Mouse (Mus musculus): ENCODE measurements around the gene 1700080E11Rik. TPM values are rescaled to one million over a fixed set of nuclear protein-coding genes. Genes with fewer than 3 reads are reported as not detected.
A peak's percentile ranks its signal among the peaks of the same experiment; 100 is the strongest.

The 1700080E11Rik gene
- not detected in 2 replicates for polyA plus RNA-seq (2014; fragmentation: Nextera tagmentation; extraction: Ambion mirVana)

GRCm38 (mm10) chr9:105144992-105145391 lies at the start of gene 1700080E11Rik:
Gene 1700080E11Rik (minus strand): TSS chr9:105145092.
- 78% methylated on average over 6 of the region's 6 CpGs for WGBS
- H3K27me3 ChIP-seq (ENCODE audit: control insufficient read depth, insufficient read depth, low read length) = no peaks in the 10 kb centered on the region
- no peaks in the 10 kb centered on the region for H3K9me3 ChIP-seq (ENCODE audit: control insufficient read depth, low read depth, low read length)
- H3K9ac ChIP-seq (replicated peaks; ENCODE audit: low read depth, low read length) = no peak within 1 kb of the TSS
- no peaks in the 10 kb centered on the region for H3K4me1 ChIP-seq (ENCODE audit: control insufficient read depth, insufficient read depth, low read length)
- no peak for ATAC-seq (ENCODE audit: insufficient number of reproducible peaks, insufficient read depth, low FRiP score, low read depth)
- H3K4me3 ChIP-seq (ENCODE audit: low read depth, low read length) = no peak within 1 kb of the TSS
- no peaks in the 10 kb centered on the region for H3K36me3 ChIP-seq (ENCODE audit: control insufficient read depth, insufficient read depth, low read length)
- no peak within 1 kb of the TSS for H3K4me2 ChIP-seq (replicated peaks; ENCODE audit: low read depth, low read length)
- H3K27ac ChIP-seq (ENCODE audit: low read length) = no peak within 1 kb of the TSS

GRCm38 (mm10) chr9:105186725-105187124 lies 41.8 kb upstream of the 1700080E11Rik start:
- no peak overlapping the region for H3K27ac ChIP-seq (ENCODE audit: low read length)
- H3K9ac ChIP-seq (replicated peaks; ENCODE audit: low read depth, low read length) = no peak overlapping the region
- H3K27me3 ChIP-seq (ENCODE audit: control insufficient read depth, insufficient read depth, low read length) = no peaks in the 10 kb centered on the region
- H3K4me3 ChIP-seq (ENCODE audit: low read depth, low read length) = no peak overlapping the region
- no peaks in the 10 kb centered on the region for H3K9me3 ChIP-seq (ENCODE audit: control insufficient read depth, low read depth, low read length)
- no peak for ATAC-seq (ENCODE audit: insufficient number of reproducible peaks, insufficient read depth, low FRiP score, low read depth)
- H3K4me1 ChIP-seq (ENCODE audit: control insufficient read depth, insufficient read depth, low read length) = no peaks in the 10 kb centered on the region
- no peak overlapping the region for H3K4me2 ChIP-seq (replicated peaks; ENCODE audit: low read depth, low read length)
- no peaks in the 10 kb centered on the region for H3K36me3 ChIP-seq (ENCODE audit: control insufficient read depth, insufficient read depth, low read length)
- 71% methylated on average over 3 of the region's 3 CpGs for WGBS

GRCm38 (mm10) chr9:105182392-105182791 lies 37.5 kb upstream of the 1700080E11Rik start:
- H3K9me3 ChIP-seq (ENCODE audit: control insufficient read depth, low read depth, low read length) = no peaks in the 10 kb centered on the region
- no peaks in the 10 kb centered on the region for H3K4me1 ChIP-seq (ENCODE audit: control insufficient read depth, insufficient read depth, low read length)
- no peak overlapping the region for H3K9ac ChIP-seq (replicated peaks; ENCODE audit: low read depth, low read length)
- ATAC-seq (ENCODE audit: insufficient number of reproducible peaks, insufficient read depth, low FRiP score, low read depth) = no peak
- H3K27ac ChIP-seq (ENCODE audit: low read length) = no peak overlapping the region
- no peaks in the 10 kb centered on the region for H3K36me3 ChIP-seq (ENCODE audit: control insufficient read depth, insufficient read depth, low read length)
- H3K4me2 ChIP-seq (replicated peaks; ENCODE audit: low read depth, low read length) = no peak overlapping the region
- H3K4me3 ChIP-seq (ENCODE audit: low read depth, low read length) = no peak overlapping the region
- 87% methylated on average over 3 of the region's 3 CpGs for WGBS
- no peaks in the 10 kb centered on the region for H3K27me3 ChIP-seq (ENCODE audit: control insufficient read depth, insufficient read depth, low read length)

GRCm38 (mm10) chr9:105139204-105139603 lies 5.7 kb downstream of the 1700080E11Rik start:
- Histone ChIP-seq H3K9ac (replicated peaks; ENCODE audit: low read depth, low read length) (no peak overlapping the region), H3K4me1 (ENCODE audit: control insufficient read depth, insufficient read depth, low read length) (no peaks in the 10 kb centered on the region), H3K4me3 (ENCODE audit: low read depth, low read length) (no peak overlapping the region), H3K9me3 (ENCODE audit: control insufficient read depth, low read depth, low read length) (no peaks in the 10 kb centered on the region), H3K36me3 (ENCODE audit: control insufficient read depth, insufficient read depth, low read length) (no peaks in the 10 kb centered on the region), H3K27me3 (ENCODE audit: control insufficient read depth, insufficient read depth, low read length) (no peaks in the 10 kb centered on the region), H3K4me2 (replicated peaks; ENCODE audit: low read depth, low read length) (no peak overlapping the region), H3K27ac (ENCODE audit: low read length) (no peak overlapping the region)
- ATAC-seq (ENCODE audit: insufficient number of reproducible peaks, insufficient read depth, low FRiP score, low read depth) = no peak
- 64% methylated on average over 6 of the region's 6 CpGs for WGBS

GRCm38 (mm10) chr9:105136404-105136803 lies 8.5 kb downstream of the 1700080E11Rik start:
- Histone ChIP-seq H3K9ac (replicated peaks; ENCODE audit: low read depth, low read length) (no peak overlapping the region), H3K4me3 (ENCODE audit: low read depth, low read length) (no peak overlapping the region), H3K27ac (ENCODE audit: low read length) (no peak overlapping the region), H3K36me3 (ENCODE audit: control insufficient read depth, insufficient read depth, low read length) (no peaks in the 10 kb centered on the region), H3K4me1 (ENCODE audit: control insufficient read depth, insufficient read depth, low read length) (0 out of 2 replicates have a peak, but pooled peaks cover 2% of the 10 kb centered on the region), H3K4me2 (replicated peaks; ENCODE audit: low read depth, low read length) (no peak overlapping the region), H3K9me3 (ENCODE audit: control insufficient read depth, low read depth, low read length) (no peaks in the 10 kb centered on the region), H3K27me3 (ENCODE audit: control insufficient read depth, insufficient read depth, low read length) (no peaks in the 10 kb centered on the region)
- ATAC-seq (ENCODE audit: insufficient number of reproducible peaks, insufficient read depth, low FRiP score, low read depth) = no peak
- 30% methylated on average over 1 of the region's 1 CpGs for WGBS

GRCm38 (mm10) chr9:105134536-105134935 lies 10.4 kb downstream of the 1700080E11Rik start:
- no peak overlapping the region for H3K9ac ChIP-seq (replicated peaks; ENCODE audit: low read depth, low read length)
- peaks cover 11% of the 10 kb centered on the region; the same call in 1 of the 2 replicates for H3K4me1 ChIP-seq (ENCODE audit: control insufficient read depth, insufficient read depth, low read length)
- H3K27me3 ChIP-seq (ENCODE audit: control insufficient read depth, insufficient read depth, low read length) = no peaks in the 10 kb centered on the region
- 84% methylated on average over 5 of the region's 5 CpGs for WGBS
- H3K9me3 ChIP-seq (ENCODE audit: control insufficient read depth, low read depth, low read length) = no peaks in the 10 kb centered on the region
- H3K27ac ChIP-seq (ENCODE audit: low read length) = no peak overlapping the region
- no peaks in the 10 kb centered on the region for H3K36me3 ChIP-seq (ENCODE audit: control insufficient read depth, insufficient read depth, low read length)
- no peak overlapping the region for H3K4me3 ChIP-seq (ENCODE audit: low read depth, low read length)
- no peak overlapping the region for H3K4me2 ChIP-seq (replicated peaks; ENCODE audit: low read depth, low read length)
- ATAC-seq (ENCODE audit: insufficient number of reproducible peaks, insufficient read depth, low FRiP score, low read depth) = no peak

DNA sequence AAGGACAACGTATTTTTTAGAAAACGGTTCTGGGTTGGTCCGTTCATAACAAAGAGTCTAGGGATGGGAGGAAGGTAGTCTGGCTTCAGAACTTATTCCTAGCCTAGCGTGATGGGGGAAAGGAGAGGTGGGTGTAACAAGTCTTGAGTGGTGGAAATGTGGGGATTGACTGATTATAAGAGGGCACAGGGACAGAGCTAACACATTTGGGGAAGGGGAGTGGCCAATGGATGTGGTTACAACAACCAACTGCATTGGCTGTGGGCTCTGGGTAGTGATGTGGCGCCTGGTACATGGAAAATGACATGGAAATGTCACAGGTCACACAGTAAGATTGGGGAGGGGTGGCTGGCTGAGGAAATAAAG lies 12.9 kb downstream of the 1700080E11Rik start:
- no peaks in the 10 kb centered on the region for H3K9me3 ChIP-seq (ENCODE audit: control insufficient read depth, low read depth, low read length)
- peak overlapping the region; percentile 86 for H3K4me2 ChIP-seq (replicated peaks; ENCODE audit: low read depth, low read length)
- peak; percentile 2; the same call in 1 of the 2 replicates for ATAC-seq (ENCODE audit: insufficient number of reproducible peaks, insufficient read depth, low FRiP score, low read depth)
- peak overlapping the region; percentile 69 for H3K4me3 ChIP-seq (ENCODE audit: low read depth, low read length)
- no peaks in the 10 kb centered on the region for H3K27me3 ChIP-seq (ENCODE audit: control insufficient read depth, insufficient read depth, low read length)
- H3K9ac ChIP-seq (replicated peaks; ENCODE audit: low read depth, low read length) = no peak overlapping the region
- H3K4me1 ChIP-seq (ENCODE audit: control insufficient read depth, insufficient read depth, low read length) = peaks cover 11% of the 10 kb centered on the region; the same call in 1 of the 2 replicates
- H3K36me3 ChIP-seq (ENCODE audit: control insufficient read depth, insufficient read depth, low read length) = no peaks in the 10 kb centered on the region
- 20% methylated on average over 5 of the region's 5 CpGs for WGBS
- H3K27ac ChIP-seq (ENCODE audit: low read length) = no peak overlapping the region; the same call in 1 of the 2 replicates

DNA sequence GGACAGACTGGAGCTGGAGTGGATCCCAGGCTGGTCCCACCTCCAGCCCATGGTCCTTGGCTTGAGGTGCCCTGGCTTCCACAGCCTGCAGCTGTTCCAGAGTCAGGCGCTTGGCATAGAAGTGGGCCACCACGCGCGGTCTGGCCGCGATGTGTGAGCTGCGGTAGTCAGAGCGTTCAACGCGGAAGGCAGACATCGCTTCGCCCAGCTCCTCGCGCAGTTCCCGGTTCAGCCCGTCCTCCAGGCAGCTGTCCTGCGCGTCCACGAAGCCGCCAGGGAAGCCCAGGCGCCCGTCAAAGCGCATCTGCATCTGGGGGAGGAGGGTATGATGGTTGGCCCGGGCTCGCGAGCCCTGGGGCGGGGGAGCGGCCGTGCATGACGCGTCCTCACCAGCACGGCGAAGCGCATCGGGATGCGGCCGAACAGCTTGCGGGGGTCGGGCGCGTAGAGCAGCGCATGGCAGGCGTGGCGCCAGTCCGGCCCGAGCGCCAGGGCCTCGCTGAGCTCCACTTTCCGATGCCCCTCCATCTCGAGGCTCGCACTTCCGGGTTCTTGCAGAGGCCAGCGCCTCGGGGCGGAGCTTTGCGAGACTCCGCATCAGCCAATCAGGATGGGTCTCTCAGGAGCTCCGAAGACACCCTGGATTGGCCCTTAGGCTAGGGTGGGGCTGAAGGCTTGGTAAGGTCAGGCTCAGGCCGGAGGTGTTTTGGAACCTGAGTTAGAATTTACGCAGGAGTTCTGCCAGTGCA lies 13.5 kb downstream of the 1700080E11Rik start, which contains the start of gene Nudt16:
TSS of gene Nudt16 (minus strand) at position 572 of the 749 bp plus-strand sequence.
- H3K27ac ChIP-seq (ENCODE audit: low read length) = peak within 1 kb of the TSS; percentile 82; the same call in 1 of the 2 replicates
- H3K4me1 ChIP-seq (ENCODE audit: control insufficient read depth, insufficient read depth, low read length) = peaks cover 11% of the 10 kb centered on the region; the same call in 1 of the 2 replicates
- H3K9ac ChIP-seq (replicated peaks; ENCODE audit: low read depth, low read length) = peak within 1 kb of the TSS; percentile 72
- peak within 1 kb of the TSS; percentile 69 for H3K4me3 ChIP-seq (ENCODE audit: low read depth, low read length)
- WGBS = under 1% methylated on average over 60 of the region's 60 CpGs
- H3K36me3 ChIP-seq (ENCODE audit: control insufficient read depth, insufficient read depth, low read length) = no peaks in the 10 kb centered on the region
- peak within 1 kb of the TSS; percentile 86 for H3K4me2 ChIP-seq (replicated peaks; ENCODE audit: low read depth, low read length)
- peak; percentile 97 for ATAC-seq (ENCODE audit: insufficient number of reproducible peaks, insufficient read depth, low FRiP score, low read depth)
- H3K9me3 ChIP-seq (ENCODE audit: control insufficient read depth, low read depth, low read length) = no peaks in the 10 kb centered on the region
- H3K27me3 ChIP-seq (ENCODE audit: control insufficient read depth, insufficient read depth, low read length) = no peaks in the 10 kb centered on the region

All from stomach, embryonic 14.5 days (tissue).